Mouse (Mus musculus): ENCODE measurements around the gene Hmga2. TPM values are rescaled to one million over a fixed set of nuclear protein-coding genes. Genes with fewer than 3 reads are reported as not detected.
A peak's percentile ranks its signal among the peaks of the same experiment; 100 is the strongest.

Hmga2 gene
- polyA plus RNA-seq, 1 experiment from 2014 or later = 0.45 TPM

DNA sequence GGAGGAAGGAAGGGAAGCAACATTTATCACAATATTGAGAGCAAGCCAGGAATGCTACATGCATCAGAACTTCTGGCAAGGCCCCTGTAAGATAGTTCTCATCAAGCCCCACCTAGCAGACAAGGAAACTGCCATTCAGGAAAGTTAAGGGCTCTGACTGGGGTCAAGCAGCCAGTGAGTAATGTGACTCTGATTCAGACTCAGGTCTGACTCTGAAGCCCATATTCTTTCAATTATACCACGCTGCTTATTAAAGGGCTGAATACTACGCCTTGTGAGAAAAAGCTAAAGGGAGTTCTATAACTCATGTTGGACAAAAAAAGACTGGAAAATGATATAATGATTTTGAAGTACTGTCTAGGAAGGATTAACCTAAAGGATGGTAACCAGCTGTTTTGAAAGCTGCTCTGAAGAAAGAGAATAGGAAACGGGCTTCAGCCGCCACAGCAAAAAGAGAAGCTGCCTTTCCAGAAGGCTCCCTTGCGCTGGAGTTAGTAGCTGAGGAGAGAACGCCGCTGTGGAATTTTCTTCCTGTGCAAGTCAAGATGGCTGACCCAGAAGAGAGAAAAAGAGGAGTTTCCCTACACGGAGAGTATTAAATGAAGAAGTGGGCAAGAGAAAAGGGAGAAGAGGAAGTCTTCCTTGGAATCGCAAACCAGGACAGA lies 76.3 kb downstream of the Hmga2 start:
- ATAC-seq = no peak
- H3K27me3 ChIP-seq (ENCODE audit: control insufficient read depth, insufficient read depth, low read depth, low read length) = no peaks in the 10 kb centered on the region
- H3K9ac ChIP-seq (ENCODE audit: low read depth, low read length) = no peak overlapping the region
- WGBS = 83% methylated on average over 9 of the region's 9 CpGs
- H3K36me3 ChIP-seq (ENCODE audit: control insufficient read depth, insufficient read depth, low read length) = no peaks in the 10 kb centered on the region
- H3K9me3 ChIP-seq (replicated peaks; ENCODE audit: control insufficient read depth, low read length, poor library complexity, severe bottlenecking) = no peaks in the 10 kb centered on the region
- H3K4me3 ChIP-seq (ENCODE audit: low read depth, low read length) = no peak overlapping the region
- H3K4me2 ChIP-seq (ENCODE audit: low read length) = no peak overlapping the region
- H3K4me1 ChIP-seq (ENCODE audit: control insufficient read depth, insufficient read depth, low read length) = 0 out of 2 replicates have a peak, but pooled peaks cover 3% of the 10 kb centered on the region
- no peak overlapping the region for H3K27ac ChIP-seq (ENCODE audit: low read length)

DNA sequence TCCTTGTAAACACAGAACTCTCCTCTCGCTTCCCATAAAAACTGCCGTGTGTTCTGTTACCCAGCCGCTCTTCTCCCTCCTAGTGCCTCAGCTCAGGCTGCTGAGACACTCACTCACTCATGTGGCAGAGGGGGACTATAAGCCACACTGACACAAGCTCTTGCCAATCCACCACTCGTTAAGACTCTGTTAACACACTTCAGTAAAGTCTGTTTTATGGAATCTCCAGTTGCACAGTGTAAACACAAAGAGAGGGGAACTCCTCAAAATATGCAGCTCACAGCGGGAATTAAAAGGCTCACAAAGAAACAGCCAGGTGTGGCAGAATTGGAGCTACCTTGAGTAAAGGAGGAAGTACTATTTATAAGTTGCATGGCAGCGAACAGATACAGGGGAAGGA lies 77.5 kb downstream of the Hmga2 start:
- Histone ChIP-seq H3K4me3 (ENCODE audit: low read depth, low read length) (no peak overlapping the region), H3K27me3 (ENCODE audit: control insufficient read depth, insufficient read depth, low read depth, low read length) (no peaks in the 10 kb centered on the region), H3K4me2 (ENCODE audit: low read length) (no peak overlapping the region), H3K9ac (ENCODE audit: low read depth, low read length) (no peak overlapping the region), H3K27ac (ENCODE audit: low read length) (no peak overlapping the region), H3K9me3 (replicated peaks; ENCODE audit: control insufficient read depth, low read length, poor library complexity, severe bottlenecking) (no peaks in the 10 kb centered on the region), H3K36me3 (ENCODE audit: control insufficient read depth, insufficient read depth, low read length) (no peaks in the 10 kb centered on the region), H3K4me1 (ENCODE audit: control insufficient read depth, insufficient read depth, low read length) (0 out of 2 replicates have a peak, but pooled peaks cover 3% of the 10 kb centered on the region)
- WGBS = 71% methylated on average over 6 of the region's 6 CpGs
- ATAC-seq = no peak

- no peak overlapping the region for H3K4me3 ChIP-seq (ENCODE audit: low read depth, low read length)
- WGBS = 88% methylated on average over 17 of the region's 17 CpGs
These were observed 79.0 kb downstream of the Hmga2 start for GRCm38 (mm10) chr10:120397211-120397631.

DNA sequence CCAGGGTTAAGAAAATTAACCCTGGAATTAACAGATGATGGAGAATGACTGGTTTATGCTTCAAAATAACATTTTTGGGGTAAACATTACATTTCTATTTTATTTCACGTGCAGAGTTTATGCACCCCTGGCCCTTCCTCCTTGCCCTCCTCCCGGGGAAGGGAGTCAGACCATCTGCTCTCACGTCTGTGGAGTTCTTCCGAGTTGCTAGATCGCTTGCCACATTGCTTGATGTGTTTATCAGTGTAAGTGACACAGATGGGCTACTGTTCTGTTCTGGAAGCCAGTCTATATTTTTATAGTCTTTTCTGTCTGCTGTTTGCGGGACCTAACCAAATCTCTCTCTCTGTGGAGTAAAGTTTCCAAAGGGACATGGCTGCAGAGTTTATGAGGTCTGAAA lies 80.7 kb downstream of the Hmga2 start:
- Histone ChIP-seq H3K4me3 (ENCODE audit: low read depth, low read length) (no peak overlapping the region), H3K4me1 (ENCODE audit: control insufficient read depth, insufficient read depth, low read length) (peaks cover 6% of the 10 kb centered on the region; the same call in 1 of the 2 replicates), H3K9me3 (replicated peaks; ENCODE audit: control insufficient read depth, low read length, poor library complexity, severe bottlenecking) (no peaks in the 10 kb centered on the region), H3K9ac (ENCODE audit: low read depth, low read length) (no peak overlapping the region), H3K4me2 (ENCODE audit: low read length) (no peak overlapping the region), H3K36me3 (ENCODE audit: control insufficient read depth, insufficient read depth, low read length) (no peaks in the 10 kb centered on the region), H3K27ac (ENCODE audit: low read length) (no peak overlapping the region), H3K27me3 (ENCODE audit: control insufficient read depth, insufficient read depth, low read depth, low read length) (no peaks in the 10 kb centered on the region)
- 72% methylated on average over 6 of the region's 6 CpGs for WGBS
- ATAC-seq = no peak

More at GRCm38 (mm10) chr10:120397211-120397631, 79.0 kb downstream of the Hmga2 start:
- no peaks in the 10 kb centered on the region for H3K9me3 ChIP-seq (replicated peaks; ENCODE audit: control insufficient read depth, low read length, poor library complexity, severe bottlenecking)
- no peaks in the 10 kb centered on the region for H3K27me3 ChIP-seq (ENCODE audit: control insufficient read depth, insufficient read depth, low read depth, low read length)
- no peak for ATAC-seq
- H3K4me2 ChIP-seq (ENCODE audit: low read length) = no peak overlapping the region
- no peak overlapping the region for H3K9ac ChIP-seq (ENCODE audit: low read depth, low read length)
- H3K36me3 ChIP-seq (ENCODE audit: control insufficient read depth, insufficient read depth, low read length) = no peaks in the 10 kb centered on the region
- H3K27ac ChIP-seq (ENCODE audit: low read length) = no peak overlapping the region
- 0 out of 2 replicates have a peak, but pooled peaks cover 3% of the 10 kb centered on the region for H3K4me1 ChIP-seq (ENCODE audit: control insufficient read depth, insufficient read depth, low read length)

GRCm38 (mm10) chr10:120394740-120395139 lies 81.5 kb downstream of the Hmga2 start:
- no peak overlapping the region for H3K4me2 ChIP-seq (ENCODE audit: low read length)
- no peak overlapping the region for H3K27ac ChIP-seq (ENCODE audit: low read length)
- H3K9ac ChIP-seq (ENCODE audit: low read depth, low read length) = no peak overlapping the region
- H3K9me3 ChIP-seq (replicated peaks; ENCODE audit: control insufficient read depth, low read length, poor library complexity, severe bottlenecking) = no peaks in the 10 kb centered on the region
- 91% methylated on average over 9 of the region's 9 CpGs for WGBS
- H3K36me3 ChIP-seq (ENCODE audit: control insufficient read depth, insufficient read depth, low read length) = no peaks in the 10 kb centered on the region
- H3K27me3 ChIP-seq (ENCODE audit: control insufficient read depth, insufficient read depth, low read depth, low read length) = peaks cover under 1% of the 10 kb centered on the region; the same call in 1 of the 2 replicates
- no peak overlapping the region for H3K4me3 ChIP-seq (ENCODE audit: low read depth, low read length)
- ATAC-seq = no peak
- peaks cover 6% of the 10 kb centered on the region; the same call in 1 of the 2 replicates for H3K4me1 ChIP-seq (ENCODE audit: control insufficient read depth, insufficient read depth, low read length)

- H3K4me2 ChIP-seq (ENCODE audit: low read length) = no peak overlapping the region
- WGBS = 43% methylated on average over 14 of the region's 14 CpGs
- H3K9me3 ChIP-seq (replicated peaks; ENCODE audit: control insufficient read depth, low read length, poor library complexity, severe bottlenecking) = no peaks in the 10 kb centered on the region
- H3K9ac ChIP-seq (ENCODE audit: low read depth, low read length) = no peak overlapping the region
- no peak for ATAC-seq
- no peak overlapping the region for H3K4me3 ChIP-seq (ENCODE audit: low read depth, low read length)
- H3K4me1 ChIP-seq (ENCODE audit: control insufficient read depth, insufficient read depth, low read length) = peaks cover 12% of the 10 kb centered on the region
- no peak overlapping the region for H3K27ac ChIP-seq (ENCODE audit: low read length)
- H3K36me3 ChIP-seq (ENCODE audit: control insufficient read depth, insufficient read depth, low read length) = no peaks in the 10 kb centered on the region
- H3K27me3 ChIP-seq (ENCODE audit: control insufficient read depth, insufficient read depth, low read depth, low read length) = peaks cover 3% of the 10 kb centered on the region; the same call in 1 of the 2 replicates
These were observed 84.1 kb downstream of the Hmga2 start for GRCm38 (mm10) chr10:120391971-120392716.

- Histone ChIP-seq H3K9ac (ENCODE audit: low read depth, low read length) (no peak overlapping the region), H3K27ac (ENCODE audit: low read length) (no peak overlapping the region), H3K36me3 (ENCODE audit: control insufficient read depth, insufficient read depth, low read length) (no peaks in the 10 kb centered on the region), H3K4me1 (ENCODE audit: control insufficient read depth, insufficient read depth, low read length) (peaks cover 12% of the 10 kb centered on the region), H3K9me3 (replicated peaks; ENCODE audit: control insufficient read depth, low read length, poor library complexity, severe bottlenecking) (no peaks in the 10 kb centered on the region), H3K4me2 (ENCODE audit: low read length) (peak overlapping the region; percentile 31), H3K27me3 (ENCODE audit: control insufficient read depth, insufficient read depth, low read depth, low read length) (peaks cover 3% of the 10 kb centered on the region; the same call in 1 of the 2 replicates), H3K4me3 (ENCODE audit: low read depth, low read length) (no peak overlapping the region)
- no peak for ATAC-seq
- WGBS = 25% methylated on average over 28 of the region's 28 CpGs
These were observed 85.1 kb downstream of the Hmga2 start for GRCm38 (mm10) chr10:120390912-120391835.

GRCm38 (mm10) chr10:120389707-120390106 lies 86.6 kb downstream of the Hmga2 start:
- ATAC-seq = no peak
- no peak overlapping the region for H3K27ac ChIP-seq (ENCODE audit: low read length)
- no peak overlapping the region for H3K4me2 ChIP-seq (ENCODE audit: low read length)
- H3K9ac ChIP-seq (ENCODE audit: low read depth, low read length) = no peak overlapping the region
- no peak overlapping the region for H3K4me3 ChIP-seq (ENCODE audit: low read depth, low read length)
- H3K27me3 ChIP-seq (ENCODE audit: control insufficient read depth, insufficient read depth, low read depth, low read length) = peaks cover 3% of the 10 kb centered on the region; the same call in 1 of the 2 replicates
- H3K9me3 ChIP-seq (replicated peaks; ENCODE audit: control insufficient read depth, low read length, poor library complexity, severe bottlenecking) = no peaks in the 10 kb centered on the region
- H3K4me1 ChIP-seq (ENCODE audit: control insufficient read depth, insufficient read depth, low read length) = peaks cover 12% of the 10 kb centered on the region
- 74% methylated on average over 6 of the region's 6 CpGs for WGBS
- no peaks in the 10 kb centered on the region for H3K36me3 ChIP-seq (ENCODE audit: control insufficient read depth, insufficient read depth, low read length)

Measured in midbrain, embryonic 16.5 days (tissue).